Mouse (Mus musculus) liver, postnatal 0 days (tissue): ENCODE data around the gene Atp5d. TPM values are rescaled to one million over a fixed set of nuclear protein-coding genes. Genes with fewer than 3 reads are reported as not detected.

ENCODE experiments used
- ATAC-seq: fragments of 200-750 bp; cut with Nextera tagmentation; 2 replicates; pipeline ENCODE4 v1.8.0; 2017; ENCODE audit warnings: mild to moderate bottlenecking, moderate library complexity
- DNase-seq: peaks from one replicate; pipeline ENCODE4 v3.0.0-alpha.2; 2016
- H3K27ac ChIP-seq: fragments of 300-500 bp; sonication (generic); 2 replicates; pipeline ENCODE4 v1.5.1; 2014; ENCODE audit warnings: antibody characterized with exemption, moderate library complexity, mild to moderate bottlenecking, low read depth
- H3K27me3 ChIP-seq: fragments of 300-500 bp; sonication (generic); 2 replicates; pipeline ENCODE4 v1.6.1; 2014; ENCODE audit warnings: low read length, control low read depth, mixed read lengths; ENCODE audit not compliant: insufficient read depth
- H3K36me3 ChIP-seq: fragments of 300-500 bp; sonication (generic); replicated peaks from 2 replicates; pipeline ENCODE4 v1.6.1; 2014; ENCODE audit warnings: mild to moderate bottlenecking, control low read depth, low read length, moderate library complexity, mixed read lengths; ENCODE audit not compliant: insufficient read depth
- H3K4me1 ChIP-seq: fragments of 300-500 bp; sonication (generic); 2 replicates; pipeline ENCODE4 v1.6.1; 2014; ENCODE audit warnings: antibody characterized with exemption, mild to moderate bottlenecking, control low read depth; ENCODE audit not compliant: insufficient read depth
- H3K4me2 ChIP-seq: fragments of 300-500 bp; sonication (generic); 2 replicates; pipeline ENCODE4 v1.6.1; 2014; ENCODE audit warnings: low read depth, mild to moderate bottlenecking, low read length, moderate library complexity, mixed read lengths
- H3K4me3 ChIP-seq: fragments of 300-500 bp; sonication (generic); 2 replicates; pipeline ENCODE4 v1.5.1; 2014; ENCODE audit warnings: low read depth, low read length
- H3K9ac ChIP-seq: fragments of 300-500 bp; sonication (generic); replicated peaks from 2 replicates; pipeline ENCODE4 v1.6.1; 2014; ENCODE audit warnings: mild to moderate bottlenecking, moderate library complexity
- H3K9me3 ChIP-seq: fragments of 300-500 bp; sonication (generic); 2 replicates; pipeline ENCODE4 v1.6.1; 2016; ENCODE audit warnings: mild to moderate bottlenecking, control low read depth, low read length, mixed read lengths
- CTCF ChIP-seq: sonication (generic); IDR thresholded peaks from 2 replicates; pipeline ENCODE4 v1.5.1; 2016; ENCODE audit warnings: antibody characterized with exemption, low read depth
- EP300 ChIP-seq: IDR thresholded peaks from 2 replicates; pipeline ENCODE4 v1.6.1; 2016; ENCODE audit warnings: antibody characterized with exemption, low read depth, mild to moderate bottlenecking
- WGBS: fragments of 180-500 bp; shearing (Covaris S2); extraction: QIAGEN DNeasy Blood & Tissue Kit; methylation state at CpG from one replicate; pipeline ENCODE4 v1.1.7; 2014; ENCODE audit not compliant: insufficient replicate concordance; 5-methylcytosine and 5-hydroxymethylcytosine counted together
- polyA plus RNA-seq: library from polyadenylated mRNA; unstranded; fragments of >200 nt; fragmentation: Nextera tagmentation; extraction: Ambion mirVana; gene quantifications from 2 replicates; pipeline ENCODE4 v1.2.1, GENCODE M21; 2015

The Atp5d gene
- polyA plus RNA-seq, 1 experiment from 2014 or later: 576 TPM

DNA sequence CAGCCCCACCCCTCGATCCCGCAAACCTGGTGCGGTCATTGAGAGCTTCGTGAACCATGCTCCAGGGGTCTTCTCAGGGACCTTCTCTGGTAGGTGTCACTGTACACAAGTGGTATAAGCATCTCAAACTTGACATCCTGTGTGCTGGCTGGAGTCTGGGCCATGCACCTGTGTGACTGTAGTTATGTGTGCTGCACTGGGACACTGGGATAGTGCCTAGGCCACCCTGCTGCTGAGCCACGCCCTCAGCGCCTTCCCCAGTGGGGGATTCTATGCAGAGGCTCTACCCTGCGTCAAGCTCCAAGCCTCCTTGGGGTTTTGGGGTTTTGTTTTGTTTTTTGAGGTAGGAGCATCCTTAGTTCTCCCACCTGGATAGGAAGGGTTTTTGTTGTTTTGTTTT is 16.0 kb downstream of the Atp5d start:
- DNase-seq: no peak
- TF ChIP-seq CTCF (no peak), EP300 (no peak)
- Histone ChIP-seq H3K9me3 (no peaks in the 10 kb centered on the region), H3K4me3 (no peak overlapping the region), H3K9ac (no peak overlapping the region), H3K27ac (peak overlapping the region; percentile 19; the same call in 1 of the 2 replicates), H3K4me1 (peaks cover 62% of the 10 kb centered on the region), H3K27me3 (no peaks in the 10 kb centered on the region), H3K36me3 (peaks cover 58% of the 10 kb centered on the region), H3K4me2 (no peak overlapping the region)
- no peak for ATAC-seq
- WGBS: 87% methylated on average over 7 of the region's 7 CpGs

DNA sequence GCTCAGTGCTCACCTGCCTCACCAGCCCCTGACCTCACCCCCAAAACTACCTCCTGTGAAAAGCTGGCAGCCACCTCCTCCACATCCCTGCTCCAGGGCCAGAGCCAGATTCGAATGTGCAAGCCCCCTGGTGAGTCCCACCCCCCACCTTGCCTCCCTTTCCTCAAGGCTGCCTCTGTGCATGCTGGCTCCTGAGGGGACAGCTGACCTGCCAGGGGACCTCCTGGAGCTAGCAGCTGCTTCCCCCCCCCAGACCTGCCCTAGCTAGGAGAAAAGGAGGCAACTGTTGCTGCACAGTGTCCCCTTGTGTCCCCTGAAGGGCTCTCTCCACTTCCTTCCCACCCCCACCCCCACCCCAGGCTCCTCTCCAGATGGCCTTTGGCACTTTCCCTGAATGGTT is 16.8 kb downstream of the Atp5d start:
- Histone ChIP-seq H3K4me2 (no peak overlapping the region), H3K27ac (peak overlapping the region; percentile 92; the same call in 1 of the 2 replicates), H3K4me3 (no peak overlapping the region), H3K27me3 (no peaks in the 10 kb centered on the region), H3K4me1 (peaks cover 68% of the 10 kb centered on the region), H3K9ac (no peak overlapping the region), H3K9me3 (no peaks in the 10 kb centered on the region), H3K36me3 (peaks cover 58% of the 10 kb centered on the region)
- no peak for ATAC-seq
- no peak for TF ChIP-seq EP300
- no peak for TF ChIP-seq CTCF
- DNase-seq: no peak
- WGBS: 80% methylated on average over 1 of the region's 1 CpGs

GRCm38 (mm10) chr10:80156002-80156751 is 17.7 kb downstream of the Atp5d start:
- Histone ChIP-seq H3K9me3 (no peaks in the 10 kb centered on the region), H3K27ac (peak overlapping the region; percentile 92), H3K9ac (no peak overlapping the region), H3K4me2 (no peak overlapping the region), H3K27me3 (no peaks in the 10 kb centered on the region), H3K4me3 (no peak overlapping the region), H3K36me3 (peaks cover 58% of the 10 kb centered on the region), H3K4me1 (peaks cover 76% of the 10 kb centered on the region)
- WGBS: 80% methylated on average over 29 of the region's 29 CpGs
- DNase-seq (no peak), ATAC-seq (no peak)
- no peak for TF ChIP-seq EP300
- no peak for TF ChIP-seq CTCF

GRCm38 (mm10) chr10:80156752-80157053 is 18.3 kb downstream of the Atp5d start:
- H3K36me3 ChIP-seq: peaks cover 54% of the 10 kb centered on the region
- H3K4me3 ChIP-seq: no peak overlapping the region
- H3K27ac ChIP-seq: peak overlapping the region; percentile 92
- no peaks in the 10 kb centered on the region for H3K9me3 ChIP-seq
- 78% methylated on average over 7 of the region's 7 CpGs for WGBS
- H3K9ac ChIP-seq: no peak overlapping the region
- H3K27me3 ChIP-seq: no peaks in the 10 kb centered on the region
- no peak for ATAC-seq
- no peak for TF ChIP-seq EP300
- no peak for DNase-seq
- no peak overlapping the region for H3K4me2 ChIP-seq
- H3K4me1 ChIP-seq: peaks cover 80% of the 10 kb centered on the region

- H3K9ac ChIP-seq: no peak overlapping the region
- no peaks in the 10 kb centered on the region for H3K9me3 ChIP-seq
- H3K36me3 ChIP-seq: peaks cover 54% of the 10 kb centered on the region
- no peak overlapping the region for H3K4me3 ChIP-seq
- peaks cover 82% of the 10 kb centered on the region for H3K4me1 ChIP-seq
- peak overlapping the region; percentile 89; the same call in 1 of the 2 replicates for H3K4me2 ChIP-seq
- ATAC-seq (no peak), DNase-seq (no peak)
- H3K27me3 ChIP-seq: no peaks in the 10 kb centered on the region
- H3K27ac ChIP-seq: peak overlapping the region; percentile 92
- TF ChIP-seq CTCF: no peak
- TF ChIP-seq EP300: no peak
- 64% methylated on average over 15 of the region's 15 CpGs for WGBS
These were observed 18.9 kb downstream of the Atp5d start for GRCm38 (mm10) chr10:80157141-80157929.

GRCm38 (mm10) chr10:80158307-80158986 is 20.0 kb downstream of the Atp5d start:
- H3K27me3 ChIP-seq: no peaks in the 10 kb centered on the region
- DNase-seq: peak; percentile 82
- no peak for ATAC-seq
- 7% methylated on average over 18 of the region's 18 CpGs for WGBS
- peak overlapping the region; percentile 92 for H3K27ac ChIP-seq
- H3K36me3 ChIP-seq: peaks cover 42% of the 10 kb centered on the region
- H3K9ac ChIP-seq: peak overlapping the region; percentile 53
- no peaks in the 10 kb centered on the region for H3K9me3 ChIP-seq
- H3K4me3 ChIP-seq: peak overlapping the region; percentile 58; the same call in 1 of the 2 replicates
- H3K4me2 ChIP-seq: peak overlapping the region; percentile 89
- TF ChIP-seq EP300 (0 out of 2 replicates have a peak, but pooled peaks have one; percentile 23), CTCF (no peak)
- peaks cover 81% of the 10 kb centered on the region for H3K4me1 ChIP-seq
